Mouse (Mus musculus): Measurements from ENCODE around the gene Pxmp2. TPM values are rescaled to one million over a fixed set of nuclear protein-coding genes. Genes with fewer than 3 reads are reported as not detected.

The Pxmp2 gene
- 10.7 and 12.2 TPM in 2 replicates for polyA plus RNA-seq (2014; fragmentation: Nextera tagmentation; extraction: Ambion mirVana)

DNA sequence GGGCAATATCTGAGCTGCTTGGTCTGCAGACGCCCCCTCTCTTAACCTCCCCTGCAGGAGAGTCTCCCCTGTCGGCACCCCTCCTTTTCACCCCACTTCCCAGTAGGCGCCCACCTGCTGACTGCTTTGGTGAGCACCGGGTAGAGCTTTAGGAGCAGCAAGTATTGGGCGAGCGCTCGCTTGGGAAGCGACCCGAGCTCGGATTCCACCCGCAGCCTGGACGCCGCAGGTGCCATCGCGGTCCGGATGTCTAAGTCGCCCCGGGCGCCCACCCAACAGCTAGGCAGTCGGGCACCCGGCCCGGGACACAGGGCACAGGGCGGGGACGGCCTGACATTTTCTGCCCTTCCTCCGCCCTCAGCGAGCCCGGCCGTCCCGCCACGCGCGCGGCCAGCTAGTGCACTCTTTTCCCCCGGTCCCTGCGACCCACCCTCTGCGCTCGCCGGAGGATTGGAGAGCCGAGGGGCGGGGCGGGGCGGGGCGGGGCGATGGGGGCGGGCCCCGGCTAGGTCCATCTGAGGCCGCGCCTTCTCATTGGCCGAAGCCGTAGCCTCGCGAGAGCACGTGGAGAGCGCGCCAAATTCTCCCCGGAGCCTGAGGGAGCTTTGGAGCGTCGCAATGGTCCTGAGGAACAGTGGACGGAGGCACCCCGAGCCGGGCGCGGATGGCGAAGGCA is at the start of gene Pxmp2, which contains the start of gene Pole:
Pxmp2 (minus strand) TSS at position 417 of the 676 bp plus-strand sequence.
Pole (plus strand) TSS at position 537 of the 676 bp plus-strand sequence.
- H3K9ac ChIP-seq (ENCODE audit: low read length), result peak within 1 kb of the TSS; percentile 82
- peak within 1 kb of the TSS; percentile 62 for H3K4me3 ChIP-seq (ENCODE audit: low read depth, low read length)
- H3K9me3 ChIP-seq (ENCODE audit: control insufficient read depth, low read length), result no peaks in the 10 kb centered on the region
- DNase-seq (ENCODE audit: low spot score) (peak; percentile 97), ATAC-seq (replicated peaks; ENCODE audit: low FRiP score) (peak; percentile 98)
- H3K4me1 ChIP-seq (replicated peaks; ENCODE audit: control insufficient read depth, insufficient read depth, low read length), result peaks cover 9% of the 10 kb centered on the region; the same call in 1 of the 2 replicates
- H3K27me3 ChIP-seq (ENCODE audit: control insufficient read depth, insufficient read depth, low read length), result peaks cover 9% of the 10 kb centered on the region
- H3K4me2 ChIP-seq (ENCODE audit: low read depth, low read length, severe bottlenecking), result peak within 1 kb of the TSS; percentile 92
- peak within 1 kb of the TSS; percentile 27; the same call in 1 of the 2 replicates for H3K27ac ChIP-seq (ENCODE audit: low read depth, low read length)
- under 1% methylated on average over 63 of the region's 64 CpGs for WGBS
- H3K36me3 ChIP-seq (ENCODE audit: control insufficient read depth, insufficient read depth, low read length), result no peaks in the 10 kb centered on the region; the same call in 1 of the 2 replicates

DNA sequence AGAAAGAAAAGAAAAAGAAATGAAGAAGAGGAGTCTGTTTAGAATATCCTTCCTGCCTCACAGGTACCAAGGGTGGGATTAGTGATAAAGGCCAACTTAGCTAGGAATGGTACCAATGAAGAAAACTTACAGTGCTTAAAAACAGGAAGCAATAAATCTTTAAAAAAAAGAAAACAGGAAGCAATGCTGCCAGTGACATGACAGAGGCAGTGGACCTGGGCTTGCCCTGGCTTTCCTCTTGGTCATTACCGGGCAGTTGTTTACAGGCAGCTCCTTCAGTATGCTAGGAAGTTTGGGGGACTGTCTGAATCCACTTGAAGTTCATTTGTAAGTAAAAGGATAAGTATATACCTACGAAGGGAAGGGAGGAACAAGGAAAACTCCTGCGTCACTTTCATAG is 44.5 kb upstream of the Pxmp2 start:
- DNase-seq (ENCODE audit: low spot score) (no peak), ATAC-seq (replicated peaks; ENCODE audit: low FRiP score) (no peak)
- Histone ChIP-seq H3K36me3 (ENCODE audit: control insufficient read depth, insufficient read depth, low read length) (peaks cover 11% of the 10 kb centered on the region; the same call in 1 of the 2 replicates), H3K27me3 (ENCODE audit: control insufficient read depth, insufficient read depth, low read length) (no peaks in the 10 kb centered on the region), H3K4me1 (replicated peaks; ENCODE audit: control insufficient read depth, insufficient read depth, low read length) (no peaks in the 10 kb centered on the region), H3K4me2 (ENCODE audit: low read depth, low read length, severe bottlenecking) (no peak overlapping the region), H3K27ac (ENCODE audit: low read depth, low read length) (no peak overlapping the region), H3K9me3 (ENCODE audit: control insufficient read depth, low read length) (no peaks in the 10 kb centered on the region), H3K9ac (ENCODE audit: low read length) (no peak overlapping the region), H3K4me3 (ENCODE audit: low read depth, low read length) (no peak overlapping the region)
- 96% methylated on average over 3 of the region's 3 CpGs for WGBS

- H3K9me3 ChIP-seq (ENCODE audit: control insufficient read depth, low read length), result no peaks in the 10 kb centered on the region
- no peak for DNase-seq (ENCODE audit: low spot score)
- H3K36me3 ChIP-seq (ENCODE audit: control insufficient read depth, insufficient read depth, low read length), result peaks cover 10% of the 10 kb centered on the region; the same call in 1 of the 2 replicates
- no peak overlapping the region for H3K4me2 ChIP-seq (ENCODE audit: low read depth, low read length, severe bottlenecking)
- H3K27ac ChIP-seq (ENCODE audit: low read depth, low read length), result no peak overlapping the region
- no peak overlapping the region for H3K4me3 ChIP-seq (ENCODE audit: low read depth, low read length)
- WGBS, result 89% methylated on average over 3 of the region's 3 CpGs
- no peaks in the 10 kb centered on the region for H3K27me3 ChIP-seq (ENCODE audit: control insufficient read depth, insufficient read depth, low read length)
- H3K9ac ChIP-seq (ENCODE audit: low read length), result no peak overlapping the region
- H3K4me1 ChIP-seq (replicated peaks; ENCODE audit: control insufficient read depth, insufficient read depth, low read length), result no peaks in the 10 kb centered on the region
- no peak for ATAC-seq (replicated peaks; ENCODE audit: low FRiP score)
Observed at GRCm38 (mm10) chr5:110313127-110313526, 27.1 kb upstream of the Pxmp2 start.

DNA sequence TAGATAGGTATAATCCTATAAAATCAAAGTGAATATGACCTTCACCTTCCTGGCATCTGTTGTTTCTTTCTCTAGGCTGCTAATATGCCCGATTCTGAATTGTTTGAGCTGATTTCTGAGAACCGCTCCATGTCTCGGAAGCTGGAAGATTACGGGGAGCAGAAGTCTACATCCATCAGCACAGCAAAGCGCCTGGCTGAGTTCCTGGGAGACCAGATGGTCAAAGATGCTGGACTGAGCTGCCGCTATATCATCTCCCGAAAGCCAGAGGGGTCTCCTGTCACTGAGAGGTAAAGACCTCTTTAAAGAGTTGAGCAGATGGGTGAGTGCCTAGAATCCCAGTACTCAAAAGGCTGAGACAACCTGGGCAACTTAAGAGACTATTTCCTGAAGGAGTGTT is 22.9 kb upstream of the Pxmp2 start:
- Histone ChIP-seq H3K4me3 (ENCODE audit: low read depth, low read length) (no peak overlapping the region), H3K4me1 (replicated peaks; ENCODE audit: control insufficient read depth, insufficient read depth, low read length) (no peaks in the 10 kb centered on the region), H3K27me3 (ENCODE audit: control insufficient read depth, insufficient read depth, low read length) (no peaks in the 10 kb centered on the region), H3K36me3 (ENCODE audit: control insufficient read depth, insufficient read depth, low read length) (peaks cover 16% of the 10 kb centered on the region; the same call in 1 of the 2 replicates), H3K4me2 (ENCODE audit: low read depth, low read length, severe bottlenecking) (no peak overlapping the region), H3K27ac (ENCODE audit: low read depth, low read length) (no peak overlapping the region), H3K9me3 (ENCODE audit: control insufficient read depth, low read length) (no peaks in the 10 kb centered on the region), H3K9ac (ENCODE audit: low read length) (no peak overlapping the region)
- DNase-seq (ENCODE audit: low spot score) (no peak), ATAC-seq (replicated peaks; ENCODE audit: low FRiP score) (no peak)
- 96% methylated on average over 7 of the region's 7 CpGs for WGBS

DNA sequence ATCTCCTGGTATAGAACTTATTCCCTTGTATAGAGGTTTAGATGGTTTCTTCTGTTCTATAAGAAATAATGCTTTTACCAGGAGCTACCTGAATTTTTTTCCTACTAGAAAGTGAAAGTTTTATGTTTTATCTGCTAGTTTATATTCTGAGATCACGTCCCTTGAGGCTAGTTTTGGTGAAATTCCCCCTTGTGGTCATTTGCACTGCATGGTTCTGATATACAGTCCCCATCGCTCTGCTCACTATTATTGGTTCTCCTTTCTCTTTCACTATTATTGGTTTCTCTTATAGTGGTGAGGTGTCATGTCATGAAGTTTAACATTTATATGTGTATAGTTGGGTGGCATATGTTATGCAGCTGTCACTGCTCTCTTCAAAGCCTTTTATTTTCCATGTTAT is 14.6 kb upstream of the Pxmp2 start:
- no peak overlapping the region for H3K4me2 ChIP-seq (ENCODE audit: low read depth, low read length, severe bottlenecking)
- H3K9ac ChIP-seq (ENCODE audit: low read length), result no peak overlapping the region
- H3K27me3 ChIP-seq (ENCODE audit: control insufficient read depth, insufficient read depth, low read length), result no peaks in the 10 kb centered on the region
- no peak overlapping the region for H3K27ac ChIP-seq (ENCODE audit: low read depth, low read length)
- no peaks in the 10 kb centered on the region for H3K4me1 ChIP-seq (replicated peaks; ENCODE audit: control insufficient read depth, insufficient read depth, low read length)
- 91% methylated on average over 2 of the region's 2 CpGs for WGBS
- no peak for ATAC-seq (replicated peaks; ENCODE audit: low FRiP score)
- no peak overlapping the region for H3K4me3 ChIP-seq (ENCODE audit: low read depth, low read length)
- no peak for DNase-seq (ENCODE audit: low spot score)
- no peaks in the 10 kb centered on the region for H3K9me3 ChIP-seq (ENCODE audit: control insufficient read depth, low read length)
- H3K36me3 ChIP-seq (ENCODE audit: control insufficient read depth, insufficient read depth, low read length), result peaks cover 23% of the 10 kb centered on the region

GRCm38 (mm10) chr5:110296637-110297036 is 10.7 kb upstream of the Pxmp2 start:
- no peak overlapping the region for H3K4me3 ChIP-seq (ENCODE audit: low read depth, low read length)
- no peak for ATAC-seq (replicated peaks; ENCODE audit: low FRiP score)

GRCm38 (mm10) chr5:110291649-110292048 is 5.7 kb upstream of the Pxmp2 start:
- Histone ChIP-seq H3K27ac (ENCODE audit: low read depth, low read length) (no peak overlapping the region), H3K9me3 (ENCODE audit: control insufficient read depth, low read length) (no peaks in the 10 kb centered on the region), H3K4me2 (ENCODE audit: low read depth, low read length, severe bottlenecking) (no peak overlapping the region), H3K36me3 (ENCODE audit: control insufficient read depth, insufficient read depth, low read length) (peaks cover 13% of the 10 kb centered on the region; the same call in 1 of the 2 replicates), H3K27me3 (ENCODE audit: control insufficient read depth, insufficient read depth, low read length) (no peaks in the 10 kb centered on the region), H3K4me3 (ENCODE audit: low read depth, low read length) (no peak overlapping the region), H3K9ac (ENCODE audit: low read length) (no peak overlapping the region), H3K4me1 (replicated peaks; ENCODE audit: control insufficient read depth, insufficient read depth, low read length) (peaks cover 4% of the 10 kb centered on the region; the same call in 1 of the 2 replicates)
- 92% methylated on average over 1 of the region's 1 CpGs for WGBS
- ATAC-seq (replicated peaks; ENCODE audit: low FRiP score), result no peak
- no peak for DNase-seq (ENCODE audit: low spot score)

More at GRCm38 (mm10) chr5:110296637-110297036, 10.7 kb upstream of the Pxmp2 start:
- H3K4me1 ChIP-seq (replicated peaks; ENCODE audit: control insufficient read depth, insufficient read depth, low read length), result no peaks in the 10 kb centered on the region
- H3K9ac ChIP-seq (ENCODE audit: low read length), result no peak overlapping the region
- H3K9me3 ChIP-seq (ENCODE audit: control insufficient read depth, low read length), result no peaks in the 10 kb centered on the region
- H3K36me3 ChIP-seq (ENCODE audit: control insufficient read depth, insufficient read depth, low read length), result peaks cover 25% of the 10 kb centered on the region; the same call in 1 of the 2 replicates
- H3K4me2 ChIP-seq (ENCODE audit: low read depth, low read length, severe bottlenecking), result no peak overlapping the region
- DNase-seq (ENCODE audit: low spot score), result no peak
- no peak overlapping the region for H3K27ac ChIP-seq (ENCODE audit: low read depth, low read length)
- no peaks in the 10 kb centered on the region for H3K27me3 ChIP-seq (ENCODE audit: control insufficient read depth, insufficient read depth, low read length)
- 95% methylated on average over 1 of the region's 1 CpGs for WGBS

DNA sequence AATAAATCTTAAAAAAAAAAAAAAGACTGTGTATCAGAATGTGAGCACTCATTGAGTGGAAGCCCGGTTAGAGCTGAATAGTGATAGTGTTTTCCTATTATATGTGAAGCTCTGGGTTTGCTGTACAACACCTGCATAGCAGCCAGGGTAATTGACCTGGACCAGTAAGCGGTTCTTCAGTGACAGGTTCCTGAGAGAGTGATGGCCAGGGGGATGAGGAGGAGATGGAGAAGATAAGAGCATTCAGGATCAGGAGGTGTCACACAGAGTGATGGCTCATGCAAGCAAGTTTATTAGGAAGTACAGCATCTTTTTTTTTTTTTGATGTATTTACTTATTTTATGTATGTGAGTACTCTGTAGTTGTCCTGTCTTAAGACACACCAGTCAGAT is 1.1 kb upstream of the Pxmp2 start:
- H3K27me3 ChIP-seq (ENCODE audit: control insufficient read depth, insufficient read depth, low read length), result peaks cover 9% of the 10 kb centered on the region
- no peak overlapping the region for H3K27ac ChIP-seq (ENCODE audit: low read depth, low read length)
- H3K4me2 ChIP-seq (ENCODE audit: low read depth, low read length, severe bottlenecking), result peak overlapping the region; percentile 92
- no peak for DNase-seq (ENCODE audit: low spot score)
- WGBS, result 76% methylated on average over 2 of the region's 2 CpGs
- no peaks in the 10 kb centered on the region for H3K9me3 ChIP-seq (ENCODE audit: control insufficient read depth, low read length)
- H3K36me3 ChIP-seq (ENCODE audit: control insufficient read depth, insufficient read depth, low read length), result no peaks in the 10 kb centered on the region; the same call in 1 of the 2 replicates
- H3K4me3 ChIP-seq (ENCODE audit: low read depth, low read length), result peak overlapping the region; percentile 62
- ATAC-seq (replicated peaks; ENCODE audit: low FRiP score), result no peak
- peak overlapping the region; percentile 82 for H3K9ac ChIP-seq (ENCODE audit: low read length)
- H3K4me1 ChIP-seq (replicated peaks; ENCODE audit: control insufficient read depth, insufficient read depth, low read length), result peaks cover 9% of the 10 kb centered on the region; the same call in 1 of the 2 replicates

Measured in forebrain, embryonic 11.5 days (tissue).